Comparison of ENCODE assay signal across 8 mouse cellular contexts in the genomic region with DNA sequence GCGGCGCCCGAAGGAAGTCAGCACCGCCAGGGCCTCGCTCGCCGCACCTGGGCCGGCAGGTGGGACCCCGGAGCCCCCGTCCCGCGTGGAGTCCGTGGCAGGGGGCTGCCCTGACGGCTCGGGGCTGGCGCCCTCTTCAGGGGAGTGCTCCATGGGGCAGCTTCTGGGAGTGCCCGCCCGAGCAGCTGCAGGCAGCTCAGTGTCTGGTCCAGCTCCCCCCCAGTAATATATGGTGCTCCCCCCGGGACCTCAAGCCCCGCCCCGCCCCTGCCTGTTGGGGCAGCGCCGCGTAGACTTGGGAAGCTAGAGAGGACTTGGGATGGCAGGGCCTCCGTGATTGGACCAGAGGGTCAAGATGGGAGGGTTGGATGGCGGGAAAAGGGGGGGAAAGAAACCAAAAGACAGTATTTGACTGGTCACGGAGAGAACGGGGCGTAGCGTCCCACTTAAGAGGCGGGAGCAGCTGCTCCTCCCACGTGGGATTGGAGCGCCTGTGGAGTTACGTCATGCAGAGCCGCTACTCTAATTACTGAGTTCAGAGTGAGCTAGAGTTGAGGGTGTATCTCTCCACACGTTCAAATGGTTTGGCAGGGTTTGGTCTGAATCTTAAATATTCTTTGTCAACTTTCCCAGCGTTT. TPM values are rescaled to one million over a fixed set of nuclear protein-coding genes. Genes with fewer than 3 reads are reported as not detected.
A peak's percentile ranks its signal among the peaks of the same experiment; 100 is the strongest.
DNase-seq lines count a peak whose midpoint lies in the region; ATAC-seq and TF ChIP-seq lines count a peak whose summit lies in the region.

A gene (minus strand): TSS at position 201 of the 638 bp plus-strand sequence.

- H3K4me1 ChIP-seq in cortical plate, adult 2 months (ENCODE audit: control insufficient read depth, insufficient read depth, low read length): no peaks in the 10 kb centered on the region; the same call in 1 of the 2 replicates
- peaks cover 42% of the 10 kb centered on the region for H3K4me1 ChIP-seq in megakaryocyte, embryonic 14.5 days

- TF ChIP-seq POLR2A in cortical plate, adult 2 months (IDR thresholded peaks at IDR 0.05; ENCODE audit: extremely low read depth, insufficient read depth, low read length): peak; percentile 32; the same call in 1 of the 2 replicates

- H3K9me3 ChIP-seq in megakaryocyte, embryonic 14.5 days: no peaks in the 10 kb centered on the region

- H3K27ac ChIP-seq in cortical plate, adult 2 months (ENCODE audit: insufficient read depth, low read length): 0 out of 2 replicates have a peak within 1 kb of the TSS, but pooled peaks have one; percentile 3

- peaks cover 1% of the 10 kb centered on the region for H3K27me3 ChIP-seq in megakaryocyte, embryonic 14.5 days (replicated peaks)

- DNase-seq in gastrocnemius, adult 8-10 months (ENCODE audit: low spot score in 2 of 2): peak; percentile 93 to 96
- DNase-seq in hindlimb bud, embryonic 11.5 days (ENCODE audit: extremely low spot score, low read depth, low spot score): peak; percentile 89
- DNase-seq in left cerebral cortex, adult 8-10 months (ENCODE audit: low spot score in 2 of 2): peak; percentile 60 to 93
- peak; percentile 95 to 97 for DNase-seq in right cerebral cortex, postnatal 10 days (ENCODE audit: low spot score in 2 of 2)
- DNase-seq in urinary bladder, postnatal 36 days (ENCODE audit: low spot score in 2 of 2): peak; percentile 91 to 94

- peak; percentile 83 for ATAC-seq in activated CD4-positive, CD25-positive, alpha-beta regulatory T cell, adult 4 months

- TF ChIP-seq CTCF in cortical plate, adult 2 months (IDR thresholded peaks at IDR 0.05; ENCODE audit: extremely low read depth, insufficient read depth, low read length): no peak

- peaks cover 25% of the 10 kb centered on the region for H3K36me3 ChIP-seq in megakaryocyte, embryonic 14.5 days (replicated peaks; ENCODE audit: low read length)

- peak within 1 kb of the TSS; percentile 61 for H3K4me3 ChIP-seq in cortical plate, adult 2 months (ENCODE audit: insufficient read depth, low read length)
- peak within 1 kb of the TSS; percentile 96 for H3K4me3 ChIP-seq in megakaryocyte, embryonic 14.5 days (replicated peaks)

RNA-seq across cellular contexts. Expression of the gene that starts here (rescaled TPM):
- polyA plus RNA-seq in activated CD4-positive, CD25-positive, alpha-beta regulatory T cell, adult 4 months (2017; shearing (Covaris generic)): 10 to 100 TPM; 77.5 to 80.7 TPM
- polyA plus RNA-seq in cortical plate, adult 2 months (2012; rRNA removed): 11.6 and 12.0 TPM in 2 replicates
- total RNA-seq in gastrocnemius, adult 8-10 months (2022): 10 to 100 TPM; 10.4 to 13.5 (median 13.4) TPM
- 10 to 100 TPM; 11.9 to 13.7 (median 12.8) TPM for total RNA-seq in left cerebral cortex, adult 8-10 months (2022)
- 48.5 and 62.5 TPM in 2 replicates for polyA plus RNA-seq in megakaryocyte, embryonic 14.5 days (2012; ENCODE audit: insufficient read depth, low replicate concordance)

Comparison
In these comparisons a context has a peak if more than half of its experiments do, and no peak if none do; other contexts are left out.
1. Peak in every context shown above with its lines: DNase-seq, ATAC-seq, H3K4me3 ChIP-seq and H3K27ac ChIP-seq.